Mouse (Mus musculus): ENCODE data around the gene Adgrg3. TPM values are rescaled to one million over a fixed set of nuclear protein-coding genes. Genes with fewer than 3 reads are reported as not detected.

The Adgrg3 gene
- polyA plus RNA-seq, 1 experiment from 2014 or later, result 5.2 TPM

DNA sequence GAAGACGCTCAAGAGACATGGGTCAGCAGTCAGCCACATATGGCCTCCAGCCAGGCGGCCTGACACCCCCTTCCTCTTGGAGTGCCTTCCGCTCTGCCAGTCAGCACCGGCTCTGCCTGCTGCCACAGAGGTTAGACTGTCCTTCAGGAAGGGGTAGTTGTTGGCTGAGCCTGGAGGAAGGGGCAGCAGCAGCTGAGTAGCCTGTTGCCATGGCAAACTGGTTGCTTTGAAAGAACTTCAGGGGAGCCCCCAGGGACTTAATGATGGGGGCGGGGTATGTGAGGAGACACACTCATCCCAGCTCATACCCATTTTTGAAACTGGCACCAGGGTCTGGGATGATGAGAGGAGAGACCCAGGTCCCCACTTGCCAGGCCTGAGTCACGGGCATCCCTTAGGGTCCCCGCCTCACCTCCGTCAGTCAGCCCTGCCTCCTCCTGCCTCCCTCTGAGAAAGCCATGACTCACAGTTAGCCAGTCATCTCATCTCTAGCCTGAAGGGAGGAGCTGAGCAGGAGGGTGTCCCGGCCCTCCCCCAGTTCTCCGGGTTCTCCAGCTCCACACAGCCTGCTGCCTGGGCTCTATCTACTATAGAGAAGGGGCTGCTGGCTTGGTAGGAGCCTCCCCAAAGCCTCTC, 33.5 kb upstream of the Adgrg3 start:
- no peaks in the 10 kb centered on the region for H3K9me3 ChIP-seq
- peak overlapping the region; percentile 11 for H3K27ac ChIP-seq
- peak; percentile 67 for ATAC-seq (ENCODE audit: borderline replicate concordance, extremely low read depth, low FRiP score, low TSS enrichment)
- no peak overlapping the region for H3K9ac ChIP-seq
- no peaks in the 10 kb centered on the region for H3K36me3 ChIP-seq
- peak overlapping the region; percentile 14; the same call in 1 of the 2 replicates for H3K4me2 ChIP-seq
- peak overlapping the region; percentile 5; the same call in 1 of the 2 replicates for H3K4me3 ChIP-seq
- H3K27me3 ChIP-seq, result no peaks in the 10 kb centered on the region
- peaks cover 51% of the 10 kb centered on the region for H3K4me1 ChIP-seq
- WGBS, result 23% methylated on average over 10 of the region's 10 CpGs

DNA sequence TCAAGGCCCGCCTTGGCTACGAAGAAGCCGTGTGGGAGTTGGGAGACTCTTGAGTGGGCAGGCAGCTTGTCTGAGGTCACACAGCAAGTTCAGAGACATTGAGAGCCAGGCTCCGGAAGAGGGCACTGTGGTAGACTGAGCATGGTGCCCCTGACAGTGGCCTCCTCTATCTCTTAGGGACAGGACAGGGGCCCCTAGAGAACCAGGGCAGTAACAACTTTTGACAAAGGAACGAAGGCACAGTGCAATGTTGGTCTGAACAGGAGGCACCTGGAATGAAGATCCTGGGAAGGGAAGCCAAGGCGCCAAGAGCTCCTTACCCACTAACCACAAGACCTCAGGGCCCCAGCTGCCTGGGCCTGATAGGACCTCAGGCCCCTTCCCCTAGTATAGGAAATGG, 32.5 kb upstream of the Adgrg3 start:
- no peak overlapping the region; the same call in 1 of the 2 replicates for H3K4me3 ChIP-seq
- H3K27me3 ChIP-seq, result no peaks in the 10 kb centered on the region
- peak; percentile 41; the same call in 1 of the 2 replicates for ATAC-seq (ENCODE audit: borderline replicate concordance, extremely low read depth, low FRiP score, low TSS enrichment)
- H3K4me1 ChIP-seq, result peaks cover 50% of the 10 kb centered on the region
- no peak overlapping the region for H3K4me2 ChIP-seq
- H3K36me3 ChIP-seq, result no peaks in the 10 kb centered on the region
- WGBS, result 74% methylated on average over 6 of the region's 6 CpGs
- H3K9me3 ChIP-seq, result no peaks in the 10 kb centered on the region
- H3K9ac ChIP-seq, result no peak overlapping the region
- no peak overlapping the region for H3K27ac ChIP-seq

DNA sequence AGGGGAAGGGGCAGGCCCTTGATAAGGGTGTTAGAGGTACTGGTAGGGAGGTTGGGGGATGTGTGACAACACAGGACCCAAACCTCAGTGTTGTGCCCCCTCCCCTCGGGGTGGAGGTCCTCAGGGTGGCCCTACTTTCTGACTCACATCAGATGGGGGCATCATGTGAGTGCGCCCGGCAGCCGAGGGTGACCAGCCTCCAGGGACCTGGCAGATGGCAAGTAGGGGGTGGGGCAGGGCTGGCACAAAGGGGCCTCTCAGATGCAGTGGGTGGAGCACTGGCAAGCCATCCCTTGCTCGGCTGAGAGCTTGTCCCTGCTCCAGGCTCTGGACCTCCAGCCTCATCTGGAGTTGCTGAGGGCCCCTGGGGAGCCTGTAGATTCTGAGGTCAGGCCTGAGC, 30.8 kb upstream of the Adgrg3 start:
- Histone ChIP-seq H3K9ac (no peak overlapping the region), H3K9me3 (no peaks in the 10 kb centered on the region), H3K4me1 (peaks cover 50% of the 10 kb centered on the region), H3K27ac (no peak overlapping the region), H3K4me3 (no peak overlapping the region), H3K4me2 (no peak overlapping the region), H3K36me3 (no peaks in the 10 kb centered on the region), H3K27me3 (no peaks in the 10 kb centered on the region)
- no peak for ATAC-seq (ENCODE audit: borderline replicate concordance, extremely low read depth, low FRiP score, low TSS enrichment)
- WGBS, result 48% methylated on average over 5 of the region's 5 CpGs

DNA sequence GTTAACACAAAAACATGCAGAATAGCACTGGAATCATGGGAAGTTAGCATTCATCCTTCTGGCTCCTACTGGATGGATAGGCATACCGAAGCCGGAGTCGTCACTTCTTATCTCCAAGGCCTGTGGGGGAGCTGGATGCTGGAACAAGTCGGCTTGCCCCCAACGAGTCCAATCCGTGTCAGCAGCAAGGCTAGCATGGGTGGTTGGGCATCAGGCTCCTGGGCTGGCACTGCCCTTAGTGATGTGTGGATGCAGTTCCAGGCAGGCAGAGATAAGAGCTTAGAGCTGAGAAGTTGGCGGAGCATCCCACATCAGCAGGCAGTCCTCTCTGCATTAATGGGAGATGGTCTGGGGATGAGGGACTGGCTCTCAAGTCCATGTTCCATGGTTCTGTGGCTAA, 29.9 kb upstream of the Adgrg3 start:
- Histone ChIP-seq H3K9me3 (no peaks in the 10 kb centered on the region), H3K4me1 (peaks cover 58% of the 10 kb centered on the region), H3K27me3 (no peaks in the 10 kb centered on the region), H3K9ac (no peak overlapping the region), H3K36me3 (no peaks in the 10 kb centered on the region), H3K4me2 (no peak overlapping the region), H3K4me3 (no peak overlapping the region), H3K27ac (no peak overlapping the region)
- no peak for ATAC-seq (ENCODE audit: borderline replicate concordance, extremely low read depth, low FRiP score, low TSS enrichment)
- 57% methylated on average over 7 of the region's 7 CpGs for WGBS

DNA sequence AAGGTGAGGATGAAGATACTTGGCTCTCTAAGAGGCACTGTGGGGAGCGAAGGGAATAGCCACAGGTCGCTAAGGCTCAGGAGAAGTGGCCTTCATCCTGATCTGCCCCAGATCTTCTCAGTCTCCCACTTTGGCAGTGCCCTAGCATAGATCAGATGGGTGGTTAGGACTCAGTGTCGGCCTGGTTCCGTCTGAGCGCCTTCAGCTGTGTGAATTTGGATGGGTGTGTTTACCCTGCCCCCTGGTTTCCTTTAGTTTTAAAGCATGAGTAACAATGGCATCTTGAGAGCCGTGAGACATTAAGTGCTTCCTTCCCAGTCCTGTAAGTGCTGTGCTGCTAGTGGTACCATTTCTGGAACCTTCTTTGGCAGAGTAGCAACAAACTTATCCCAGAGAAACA, 28.9 kb upstream of the Adgrg3 start:
- Histone ChIP-seq H3K36me3 (no peaks in the 10 kb centered on the region), H3K4me2 (no peak overlapping the region), H3K4me1 (peaks cover 59% of the 10 kb centered on the region), H3K4me3 (no peak overlapping the region), H3K27ac (no peak overlapping the region), H3K9ac (no peak overlapping the region), H3K9me3 (no peaks in the 10 kb centered on the region), H3K27me3 (no peaks in the 10 kb centered on the region)
- no peak for ATAC-seq (ENCODE audit: borderline replicate concordance, extremely low read depth, low FRiP score, low TSS enrichment)
- WGBS, result 58% methylated on average over 6 of the region's 6 CpGs

DNA sequence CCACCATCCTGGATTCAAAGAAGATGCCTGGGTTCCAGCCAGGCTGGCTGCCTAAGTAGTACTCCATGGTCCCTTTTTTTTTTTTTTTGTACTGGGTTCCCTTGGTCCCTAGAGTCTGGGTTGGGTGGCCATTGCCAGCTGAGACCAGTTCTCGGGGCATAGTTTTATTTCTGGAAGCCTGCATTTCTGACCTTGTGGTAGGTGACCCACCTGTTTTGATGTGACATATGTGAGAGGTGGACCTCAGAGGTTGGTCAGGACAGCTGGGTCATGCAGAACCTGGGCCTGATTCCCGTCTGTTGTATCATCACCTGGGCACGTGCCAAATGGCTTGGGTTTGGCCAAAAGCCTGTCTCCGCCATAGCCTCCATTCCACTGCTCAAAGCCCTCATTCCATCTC, 27.8 kb upstream of the Adgrg3 start:
- ATAC-seq (ENCODE audit: borderline replicate concordance, extremely low read depth, low FRiP score, low TSS enrichment), result no peak
- Histone ChIP-seq H3K27ac (no peak overlapping the region), H3K9me3 (no peaks in the 10 kb centered on the region), H3K36me3 (no peaks in the 10 kb centered on the region), H3K4me1 (peaks cover 59% of the 10 kb centered on the region), H3K27me3 (no peaks in the 10 kb centered on the region), H3K9ac (no peak overlapping the region), H3K4me2 (no peak overlapping the region), H3K4me3 (no peak overlapping the region)
- 73% methylated on average over 4 of the region's 4 CpGs for WGBS

DNA sequence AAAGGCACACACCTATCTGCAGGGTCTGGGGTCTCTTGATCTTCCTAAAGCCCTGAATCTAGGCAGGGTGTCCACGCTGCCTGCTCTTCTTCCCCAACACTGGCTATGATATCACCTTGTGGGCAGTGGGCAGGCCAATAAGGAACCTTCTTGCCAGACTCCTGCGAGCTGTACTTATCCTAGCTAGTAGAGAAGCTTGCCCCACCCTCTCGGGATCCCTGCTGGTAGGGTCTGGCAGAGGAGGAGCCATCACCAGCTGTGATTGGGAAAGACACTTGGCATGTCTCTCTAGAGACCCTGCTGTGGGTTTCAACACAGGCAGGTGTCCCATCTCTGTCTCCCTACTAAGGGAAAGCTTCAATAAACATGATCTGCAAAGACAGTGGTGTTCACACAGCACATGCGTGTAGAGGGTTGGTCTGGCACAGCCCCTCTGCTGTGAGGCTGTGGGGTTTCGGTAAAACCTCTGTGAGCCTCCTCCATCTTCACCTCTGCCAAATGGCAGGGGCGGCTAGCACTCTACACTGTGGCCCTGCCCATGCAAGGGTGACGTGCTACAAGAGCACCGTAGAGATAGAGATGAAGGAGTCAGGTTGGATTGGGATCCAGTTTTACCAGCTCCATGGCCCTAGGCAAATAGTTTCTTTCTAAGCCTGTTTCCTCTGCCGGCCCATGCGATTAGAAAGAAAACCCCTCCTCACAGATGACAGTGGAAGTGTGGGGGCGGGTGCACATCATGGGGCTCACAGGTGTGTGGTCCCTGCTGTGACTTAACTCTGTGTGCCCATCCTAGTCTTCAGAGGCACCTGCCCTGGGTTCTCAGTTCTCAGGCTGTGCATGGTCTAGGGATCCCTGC, 26.7 kb upstream of the Adgrg3 start:
- ATAC-seq (ENCODE audit: borderline replicate concordance, extremely low read depth, low FRiP score, low TSS enrichment), result no peak
- Histone ChIP-seq H3K9ac (no peak overlapping the region), H3K4me2 (no peak overlapping the region), H3K27ac (peak overlapping the region; percentile 13; the same call in 1 of the 2 replicates), H3K27me3 (no peaks in the 10 kb centered on the region), H3K4me3 (no peak overlapping the region), H3K36me3 (no peaks in the 10 kb centered on the region), H3K4me1 (peaks cover 53% of the 10 kb centered on the region), H3K9me3 (no peaks in the 10 kb centered on the region)
- WGBS, result 41% methylated on average over 11 of the region's 11 CpGs

DNA sequence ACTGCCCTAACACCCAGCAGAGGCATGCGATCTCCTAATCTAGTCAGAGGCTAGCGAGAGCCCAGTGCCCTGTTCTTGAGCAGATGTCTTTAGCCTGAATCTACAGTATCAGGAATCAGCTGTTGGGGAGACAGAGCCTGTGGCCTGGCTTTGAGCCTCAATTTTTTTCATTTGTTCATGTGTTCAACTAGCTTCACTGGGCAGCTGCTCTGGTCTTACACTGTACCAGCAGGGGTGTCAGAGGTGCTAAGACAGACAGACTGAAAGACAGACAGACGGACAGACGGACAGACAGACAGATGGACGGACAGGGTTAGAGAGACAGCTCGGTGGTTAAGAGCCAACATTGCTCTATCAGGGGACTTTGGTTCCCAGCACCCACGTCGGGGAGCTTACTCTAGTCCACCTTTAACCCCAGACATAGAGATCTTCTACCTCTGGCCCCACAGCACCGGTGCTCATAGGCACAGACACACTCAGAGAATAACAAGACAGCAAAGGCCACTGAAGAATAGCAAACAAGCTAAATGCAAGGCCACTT, 26.0 kb upstream of the Adgrg3 start:
- H3K9me3 ChIP-seq, result no peaks in the 10 kb centered on the region
- H3K4me1 ChIP-seq, result peaks cover 50% of the 10 kb centered on the region
- no peaks in the 10 kb centered on the region for H3K36me3 ChIP-seq
- H3K27me3 ChIP-seq, result no peaks in the 10 kb centered on the region
- H3K27ac ChIP-seq, result peak overlapping the region; percentile 82; the same call in 1 of the 2 replicates
- no peak for ATAC-seq (ENCODE audit: borderline replicate concordance, extremely low read depth, low FRiP score, low TSS enrichment)
- 70% methylated on average over 9 of the region's 9 CpGs for WGBS
- H3K9ac ChIP-seq, result no peak overlapping the region
- no peak overlapping the region for H3K4me3 ChIP-seq
- H3K4me2 ChIP-seq, result no peak overlapping the region

DNA sequence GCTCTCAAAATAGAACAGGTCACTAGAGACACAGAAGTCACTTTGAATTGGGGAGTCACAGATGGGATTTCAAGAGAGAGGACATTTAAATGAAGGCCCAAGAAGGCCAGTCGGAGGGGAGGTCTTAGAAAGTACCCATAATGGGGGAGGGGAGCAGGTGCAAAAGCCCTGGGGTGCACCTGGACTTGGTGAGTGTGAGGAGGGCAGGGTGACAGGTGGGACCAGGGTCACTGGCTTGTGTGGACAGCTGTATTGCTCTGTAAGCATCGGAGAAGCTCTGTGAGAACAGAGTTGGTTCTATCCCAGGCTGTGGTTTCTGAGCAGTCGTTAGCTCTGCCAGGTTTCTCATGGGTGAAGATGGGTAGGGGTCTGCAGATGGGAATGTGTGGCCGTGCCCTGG, 25.5 kb upstream of the Adgrg3 start:
- WGBS, result 80% methylated on average over 4 of the region's 4 CpGs
- peaks cover 45% of the 10 kb centered on the region for H3K4me1 ChIP-seq
- no peak overlapping the region for H3K9ac ChIP-seq
- no peak for ATAC-seq (ENCODE audit: borderline replicate concordance, extremely low read depth, low FRiP score, low TSS enrichment)
- H3K27ac ChIP-seq, result peak overlapping the region; percentile 82
- no peaks in the 10 kb centered on the region for H3K9me3 ChIP-seq
- H3K36me3 ChIP-seq, result no peaks in the 10 kb centered on the region
- no peak overlapping the region for H3K4me3 ChIP-seq
- H3K4me2 ChIP-seq, result no peak overlapping the region
- H3K27me3 ChIP-seq, result no peaks in the 10 kb centered on the region

DNA sequence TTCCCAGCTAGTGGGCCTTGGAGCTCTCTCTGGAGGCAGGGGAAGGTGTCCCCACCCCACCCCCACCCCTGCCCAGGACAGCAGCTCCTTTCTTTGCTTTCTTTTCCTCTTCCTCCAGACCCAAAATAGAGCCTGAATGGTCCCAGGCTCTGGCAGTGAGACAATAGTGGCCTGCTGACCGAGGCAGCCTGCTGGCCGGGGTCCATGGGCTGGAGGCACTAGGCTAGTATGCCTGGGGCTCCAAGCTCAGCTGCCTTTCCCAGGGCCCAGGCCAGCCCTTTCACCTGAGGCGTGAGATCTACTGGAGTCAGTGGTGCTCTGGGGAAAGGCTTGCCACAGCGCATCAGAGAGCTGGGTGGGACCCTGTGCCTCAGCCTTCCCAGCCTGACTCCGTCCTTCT, 25.0 kb upstream of the Adgrg3 start:
- no peak overlapping the region for H3K9ac ChIP-seq
- peaks cover 45% of the 10 kb centered on the region for H3K4me1 ChIP-seq
- peak overlapping the region; percentile 82 for H3K27ac ChIP-seq
- H3K4me2 ChIP-seq, result no peak overlapping the region
- H3K9me3 ChIP-seq, result no peaks in the 10 kb centered on the region
- WGBS, result 53% methylated on average over 5 of the region's 5 CpGs
- ATAC-seq (ENCODE audit: borderline replicate concordance, extremely low read depth, low FRiP score, low TSS enrichment), result 0 out of 2 replicates have a peak, but pooled peaks have one; percentile 17
- no peak overlapping the region for H3K4me3 ChIP-seq
- no peaks in the 10 kb centered on the region for H3K36me3 ChIP-seq
- no peaks in the 10 kb centered on the region for H3K27me3 ChIP-seq

DNA sequence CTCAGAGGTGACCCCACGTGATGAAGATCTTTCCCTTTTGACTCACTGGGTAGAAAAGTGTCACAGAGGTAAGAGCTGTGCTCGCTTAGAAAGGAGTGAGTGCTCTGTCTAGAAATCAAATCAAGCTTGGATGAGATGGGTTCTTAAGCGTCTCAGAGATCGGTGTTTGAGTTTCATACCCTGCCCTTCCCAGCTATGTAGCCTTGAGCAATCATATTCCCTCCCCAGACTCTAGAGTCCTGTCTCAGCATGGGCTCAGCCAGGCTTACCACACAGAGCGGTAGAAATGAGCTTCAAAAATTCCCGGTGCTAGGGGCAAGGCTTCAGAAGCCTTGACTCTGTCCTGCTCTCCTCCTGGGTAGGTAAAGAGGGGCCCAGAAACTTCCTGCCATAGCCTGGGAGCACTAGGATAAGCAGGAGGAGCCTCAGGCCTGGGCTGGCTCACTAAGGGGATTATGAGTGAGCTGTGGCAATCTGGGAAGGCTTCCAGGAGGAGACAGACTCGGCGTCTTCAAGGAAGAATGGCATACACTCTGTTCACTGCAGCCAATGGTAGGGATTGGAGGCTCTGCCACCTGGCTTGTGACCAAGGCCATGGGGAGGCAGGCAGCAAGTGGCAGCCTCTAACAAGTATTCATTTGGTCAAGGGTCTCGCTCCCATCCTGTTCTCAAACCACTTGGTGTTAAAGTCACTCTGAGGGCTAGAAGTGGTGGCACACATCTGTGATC, 24.3 kb upstream of the Adgrg3 start:
- no peaks in the 10 kb centered on the region for H3K36me3 ChIP-seq
- no peaks in the 10 kb centered on the region for H3K9me3 ChIP-seq
- peak overlapping the region; percentile 82 for H3K27ac ChIP-seq
- no peak for ATAC-seq (ENCODE audit: borderline replicate concordance, extremely low read depth, low FRiP score, low TSS enrichment)
- no peak overlapping the region for H3K9ac ChIP-seq
- H3K27me3 ChIP-seq, result no peaks in the 10 kb centered on the region
- H3K4me1 ChIP-seq, result peaks cover 51% of the 10 kb centered on the region
- no peak overlapping the region for H3K4me3 ChIP-seq
- 56% methylated on average over 9 of the region's 9 CpGs for WGBS
- no peak overlapping the region for H3K4me2 ChIP-seq
